Mouse (Mus musculus) limb, embryonic 11.5 days (tissue): ENCODE data around the gene Morn3. TPM values are rescaled to one million over a fixed set of nuclear protein-coding genes. Genes with fewer than 3 reads are reported as not detected.

Experiments used
- ATAC-seq: fragments of 200-750 bp; cut with Nextera tagmentation; 2 replicates; pipeline ENCODE4 v1.8.0; 2017; ENCODE audit warnings: low read depth; ENCODE audit not compliant: insufficient number of reproducible peaks, low FRiP score, low TSS enrichment
- DNase-seq: peaks from one replicate; pipeline ENCODE4 v3.0.0-alpha.2; 2015; ENCODE audit warnings: low spot score
- H3K27ac ChIP-seq: fragments of 300-500 bp; sonication (generic); replicated peaks from 2 replicates; pipeline ENCODE4 v1.5.1; 2014; ENCODE audit warnings: low read depth, mild to moderate bottlenecking, low read length
- H3K27me3 ChIP-seq: fragments of 300-500 bp; sonication (generic); 2 replicates; pipeline ENCODE4 v1.6.1; 2014; ENCODE audit warnings: mild to moderate bottlenecking, low read length, mixed read lengths; ENCODE audit not compliant: control insufficient read depth, insufficient read depth
- H3K36me3 ChIP-seq: fragments of 300-500 bp; sonication (generic); 2 replicates; pipeline ENCODE4 v1.6.1; 2014; ENCODE audit warnings: mild to moderate bottlenecking, low read length, moderate library complexity, mixed read lengths; ENCODE audit not compliant: control insufficient read depth, insufficient read depth
- H3K4me1 ChIP-seq: fragments of 300-500 bp; sonication (generic); 2 replicates; pipeline ENCODE4 v1.6.1; 2014; ENCODE audit warnings: low read length, mixed read lengths; ENCODE audit not compliant: control insufficient read depth, insufficient read depth
- H3K4me2 ChIP-seq: fragments of 300-500 bp; sonication (generic); 2 replicates; pipeline ENCODE4 v1.6.1; 2014; ENCODE audit warnings: low read depth, mild to moderate bottlenecking, moderate library complexity; ENCODE audit not compliant: severe bottlenecking
- H3K4me3 ChIP-seq: fragments of 300-500 bp; sonication (generic); 2 replicates; pipeline ENCODE4 v1.5.1; 2014; ENCODE audit warnings: low read depth, low read length
- H3K9ac ChIP-seq: fragments of 300-500 bp; sonication (generic); 2 replicates; pipeline ENCODE4 v1.6.1; 2014; ENCODE audit warnings: mild to moderate bottlenecking, low read length
- H3K9me3 ChIP-seq: fragments of 300-500 bp; sonication (generic); 2 replicates; pipeline ENCODE4 v1.6.1; 2016; ENCODE audit warnings: low read length; ENCODE audit not compliant: control insufficient read depth
- WGBS: fragments of 180-500 bp; shearing (Covaris S2); extraction: QIAGEN DNeasy Blood & Tissue Kit; methylation state at CpG from one replicate; pipeline ENCODE4 v1.1.7; 2014; 5-methylcytosine and 5-hydroxymethylcytosine counted together
- polyA plus RNA-seq: library from polyadenylated mRNA; unstranded; fragments of >200 nt; fragmentation: Nextera tagmentation; extraction: Ambion mirVana; gene quantifications from 2 replicates; pipeline ENCODE4 v1.2.1, GENCODE M21; 2014

Gene Morn3
- polyA plus RNA-seq, 1 experiment from 2014 or later: 0.64 TPM

DNA sequence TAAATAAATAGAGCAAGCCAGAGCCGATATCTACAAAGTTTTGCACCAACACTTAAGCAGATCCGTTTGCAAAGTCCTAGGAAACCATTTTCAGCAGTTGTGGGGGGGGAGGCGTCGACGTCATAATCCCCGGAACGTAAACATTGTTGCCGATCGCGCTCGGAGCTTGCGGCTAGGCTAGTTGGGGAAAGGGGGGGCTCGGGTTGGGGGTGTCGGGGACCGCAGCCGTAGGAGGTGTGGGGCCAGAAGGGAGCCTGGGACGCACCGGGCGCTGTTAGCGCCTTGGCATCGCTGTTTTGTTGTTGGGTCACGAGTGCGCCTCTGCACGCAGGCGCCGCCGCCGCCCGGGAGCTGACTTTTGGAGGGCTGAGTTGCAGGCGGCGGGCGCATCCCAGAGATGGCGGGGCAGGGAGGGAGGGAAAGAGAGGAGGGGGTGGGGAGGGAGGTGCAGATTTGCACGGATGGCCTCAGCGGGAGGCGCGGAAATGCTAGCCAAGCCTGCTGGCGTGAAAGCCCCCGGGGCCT is 57.8 kb downstream of the Morn3 start:
- Histone ChIP-seq H3K36me3 (no peaks in the 10 kb centered on the region), H3K27ac (peak overlapping the region; percentile 90), H3K4me3 (peak overlapping the region; percentile 69), H3K9ac (peak overlapping the region; percentile 82), H3K27me3 (no peaks in the 10 kb centered on the region), H3K4me2 (peak overlapping the region; percentile 96), H3K9me3 (no peaks in the 10 kb centered on the region), H3K4me1 (peaks cover 38% of the 10 kb centered on the region)
- WGBS: 0% methylated on average over 38 of the region's 39 CpGs
- ATAC-seq (peak; percentile 72; the same call in 1 of the 2 replicates), DNase-seq (peak; percentile 81)

DNA sequence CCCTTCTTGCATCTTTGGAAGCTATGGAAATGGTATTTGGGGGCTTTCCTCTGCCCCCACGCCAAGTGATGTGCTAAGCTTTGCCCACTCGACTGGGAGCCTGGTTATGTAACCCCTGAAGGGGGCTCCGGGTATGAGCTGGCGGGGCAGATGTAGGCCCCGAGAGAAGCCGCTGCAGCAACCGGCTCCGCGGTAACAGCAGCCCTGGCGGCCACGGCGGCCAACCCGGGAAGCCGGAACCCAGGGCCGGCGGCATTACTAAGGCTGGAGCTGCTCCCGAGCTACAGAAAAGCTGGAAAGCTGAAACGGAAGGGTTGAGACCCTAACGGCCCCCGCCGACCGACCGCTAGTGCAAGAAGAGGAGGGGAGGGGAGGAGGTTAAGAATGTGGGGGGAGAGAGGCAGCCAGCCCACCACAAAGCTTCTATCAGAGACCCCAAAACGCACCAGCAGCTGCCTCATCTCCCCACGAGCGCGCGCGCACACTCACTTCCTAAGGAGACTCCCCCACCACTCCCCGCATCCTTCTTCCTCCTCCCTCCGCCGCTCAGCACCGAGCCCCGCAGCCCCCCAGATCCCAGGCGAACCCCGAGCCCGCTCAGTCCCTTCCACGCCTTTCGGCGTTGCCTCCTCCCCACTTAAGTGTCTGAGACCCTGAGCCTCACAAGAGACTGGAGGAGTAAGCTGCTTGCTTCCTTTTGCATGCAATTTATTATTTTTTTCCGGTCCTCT is 58.6 kb downstream of the Morn3 start:
- peaks cover 37% of the 10 kb centered on the region for H3K4me1 ChIP-seq
- ATAC-seq (no peak), DNase-seq (peak; percentile 68)
- peak overlapping the region; percentile 96 for H3K4me2 ChIP-seq
- H3K27ac ChIP-seq: peak overlapping the region; percentile 73
- H3K27me3 ChIP-seq: no peaks in the 10 kb centered on the region
- H3K9ac ChIP-seq: peak overlapping the region; percentile 79
- no peaks in the 10 kb centered on the region for H3K9me3 ChIP-seq
- H3K4me3 ChIP-seq: peak overlapping the region; percentile 69
- no peaks in the 10 kb centered on the region for H3K36me3 ChIP-seq
- under 1% methylated on average over 41 of the region's 41 CpGs for WGBS

DNA sequence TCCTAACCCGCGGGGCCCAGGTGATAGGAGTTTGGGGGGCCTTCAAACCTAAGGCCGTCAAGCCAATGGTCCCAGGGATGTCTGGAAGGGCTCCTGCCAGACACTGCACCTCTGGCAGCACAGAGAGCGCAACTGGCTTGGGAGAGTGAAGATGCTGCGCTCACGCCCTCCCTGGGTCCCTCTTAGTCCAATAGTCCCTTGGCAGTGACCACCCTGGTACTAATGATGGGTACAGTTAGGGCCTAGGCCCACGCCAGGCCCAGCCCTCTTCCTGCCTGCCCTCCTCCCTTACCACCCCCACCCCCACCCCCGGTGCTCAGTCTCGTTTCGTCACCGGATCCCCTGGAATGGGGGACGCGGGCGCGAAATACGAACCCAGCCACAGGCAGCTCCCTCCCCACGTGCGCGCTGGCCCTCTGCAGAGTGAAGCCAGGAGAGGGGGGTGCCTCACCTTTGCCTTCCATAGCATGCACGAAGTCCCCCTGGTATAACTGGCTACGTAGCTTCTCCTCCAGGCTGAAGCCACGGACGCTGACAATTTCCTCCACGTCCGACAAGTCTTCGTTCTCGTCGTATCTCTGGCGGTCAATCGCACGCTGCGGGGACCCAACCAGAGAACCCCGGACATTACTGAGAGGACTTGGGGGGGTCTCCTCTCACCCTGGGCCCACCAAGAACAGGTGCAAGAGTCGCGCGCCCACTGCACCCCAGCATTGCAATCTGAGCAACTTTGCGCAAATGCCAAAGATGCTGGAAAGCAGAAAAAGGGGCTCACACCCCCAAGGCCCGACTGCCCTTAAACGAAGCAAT is 59.4 kb downstream of the Morn3 start:
- peak overlapping the region; percentile 33; the same call in 1 of the 2 replicates for H3K27ac ChIP-seq
- no peak for ATAC-seq
- peak overlapping the region; percentile 79 for H3K9ac ChIP-seq
- DNase-seq: peak; percentile 74
- no peaks in the 10 kb centered on the region for H3K27me3 ChIP-seq
- WGBS: 1% methylated on average over 39 of the region's 39 CpGs
- H3K4me1 ChIP-seq: peaks cover 37% of the 10 kb centered on the region
- no peaks in the 10 kb centered on the region for H3K9me3 ChIP-seq
- no peaks in the 10 kb centered on the region for H3K36me3 ChIP-seq
- H3K4me2 ChIP-seq: peak overlapping the region; percentile 96
- H3K4me3 ChIP-seq: peak overlapping the region; percentile 69

DNA sequence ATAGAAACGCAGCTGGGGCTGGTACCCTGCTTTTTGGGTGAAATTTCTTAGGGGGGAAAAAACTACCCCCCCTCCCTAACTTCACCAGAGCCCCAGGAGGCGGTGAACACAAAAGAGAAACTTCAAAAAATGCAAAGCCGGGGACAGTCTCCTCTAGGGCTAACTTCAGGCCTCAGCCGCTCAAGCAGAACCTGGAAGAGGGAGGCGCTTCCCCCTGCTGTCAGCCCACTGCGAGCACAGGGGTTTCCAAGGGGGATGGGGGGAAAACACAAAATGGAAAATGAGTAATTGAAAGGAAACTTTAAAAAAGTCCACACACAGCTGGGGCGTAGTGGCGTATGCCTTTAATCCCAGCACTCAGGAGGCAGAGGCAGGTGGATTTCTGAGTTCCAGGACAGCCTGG is 60.7 kb downstream of the Morn3 start:
- Histone ChIP-seq H3K27ac (no peak overlapping the region), H3K9ac (0 out of 2 replicates have a peak overlapping the region, but pooled peaks have one; percentile 18), H3K27me3 (no peaks in the 10 kb centered on the region), H3K4me2 (0 out of 2 replicates have a peak overlapping the region, but pooled peaks have one; percentile 96), H3K9me3 (no peaks in the 10 kb centered on the region), H3K4me1 (peaks cover 28% of the 10 kb centered on the region), H3K4me3 (no peak overlapping the region), H3K36me3 (0 out of 2 replicates have a peak, but pooled peaks cover 3% of the 10 kb centered on the region)
- DNase-seq (no peak), ATAC-seq (no peak)
- WGBS: 40% methylated on average over 8 of the region's 8 CpGs

Other genes starting within 250 kb of the Morn3 start
- 487 and 490 TPM in 2 replicates for gene Anapc5, start 225.7 kb downstream of the Morn3 start, polyA plus RNA-seq
- 56.2 and 57.5 TPM in 2 replicates for gene Rnf34, start 197.0 kb downstream of the Morn3 start, polyA plus RNA-seq
- 67.2 and 79.4 TPM in 2 replicates for gene Kdm2b, start 57.2 kb downstream of the Morn3 start, polyA plus RNA-seq
- 10.0 and 10.3 TPM in 2 replicates for gene Orai1, start 31.9 kb downstream of the Morn3 start, polyA plus RNA-seq
- 9.3 and 11.3 TPM in 2 replicates for gene Tmem120b, start 21.4 kb upstream of the Morn3 start, polyA plus RNA-seq
- 2.9 and 3.6 TPM in 2 replicates for gene Rhof, start 85.7 kb upstream of the Morn3 start, polyA plus RNA-seq
- 12.0 and 14.0 TPM in 2 replicates for gene Setd1b, start 95.2 kb upstream of the Morn3 start, polyA plus RNA-seq
- gene Psmd9, start 122.4 kb upstream of the Morn3 start, polyA plus RNA-seq: 82.6 and 85.8 TPM in 2 replicates
- gene Hpd, start 135.7 kb upstream of the Morn3 start, polyA plus RNA-seq: not detected in 2 replicates
- gene Wdr66, start 205.1 kb upstream of the Morn3 start, polyA plus RNA-seq: 0.13 and 0.28 TPM in 2 replicates